Mouse (Mus musculus): ENCODE results near the gene Tfr2. TPM values are rescaled to one million over a fixed set of nuclear protein-coding genes. Genes with fewer than 3 reads are reported as not detected.

Gene Tfr2
- polyA plus RNA-seq, 2 experiments = 1.3 to 2.1 TPM

- ATAC-seq (ENCODE audit: low FRiP score, low read depth) = no peak
- Histone ChIP-seq H3K9ac (ENCODE audit: low read depth, low read length, severe bottlenecking) (no peak overlapping the region), H3K4me2 (replicated peaks; ENCODE audit: low read depth, low read length, severe bottlenecking) (no peak overlapping the region), H3K27me3 (ENCODE audit: control insufficient read depth, insufficient read depth, low read length) (peaks cover 3% of the 10 kb centered on the region; the same call in 1 of the 2 replicates), H3K9me3 (ENCODE audit: control insufficient read depth, low read length) (no peaks in the 10 kb centered on the region), H3K4me1 (ENCODE audit: control insufficient read depth, insufficient read depth, low read length) (no peaks in the 10 kb centered on the region), H3K4me3 (replicated peaks; ENCODE audit: low read length) (no peak overlapping the region), H3K36me3 (ENCODE audit: control insufficient read depth, insufficient read depth, low read length) (no peaks in the 10 kb centered on the region), H3K27ac (replicated peaks; ENCODE audit: low read depth, low read length) (no peak overlapping the region)
- no peak for TF ChIP-seq POLR2A (IDR thresholded peaks at IDR 0.05; ENCODE audit: borderline replicate concordance, extremely low read depth, insufficient read depth, insufficient read length)
- WGBS = 64% methylated on average over 12 of the region's 12 CpGs
- no peak for DNase-seq (ENCODE audit: low spot score)
Measured at GRCm38 (mm10) chr5:137569031-137569430, 609 bp upstream of the Tfr2 start.

- no peak for TF ChIP-seq POLR2A (IDR thresholded peaks at IDR 0.05; ENCODE audit: borderline replicate concordance, extremely low read depth, insufficient read depth, insufficient read length)
- no peak overlapping the region for H3K4me2 ChIP-seq (replicated peaks; ENCODE audit: low read depth, low read length, severe bottlenecking)
- DNase-seq (ENCODE audit: low spot score) (no peak), ATAC-seq (ENCODE audit: low FRiP score, low read depth) (no peak)
- peaks cover 12% of the 10 kb centered on the region; the same call in 1 of the 2 replicates for H3K27me3 ChIP-seq (ENCODE audit: control insufficient read depth, insufficient read depth, low read length)
- no peak overlapping the region for H3K4me3 ChIP-seq (replicated peaks; ENCODE audit: low read length)
- no peak overlapping the region for H3K27ac ChIP-seq (replicated peaks; ENCODE audit: low read depth, low read length)
- H3K9me3 ChIP-seq (ENCODE audit: control insufficient read depth, low read length) = peaks cover 3% of the 10 kb centered on the region; the same call in 1 of the 2 replicates
- H3K9ac ChIP-seq (ENCODE audit: low read depth, low read length, severe bottlenecking) = no peak overlapping the region
- WGBS = 50% methylated on average over 7 of the region's 7 CpGs
- H3K4me1 ChIP-seq (ENCODE audit: control insufficient read depth, insufficient read depth, low read length) = no peaks in the 10 kb centered on the region
- H3K36me3 ChIP-seq (ENCODE audit: control insufficient read depth, insufficient read depth, low read length) = no peaks in the 10 kb centered on the region
Measured at GRCm38 (mm10) chr5:137570181-137570580, 541 bp downstream of the Tfr2 start.

- H3K4me2 ChIP-seq (replicated peaks; ENCODE audit: low read depth, low read length, severe bottlenecking) = no peak overlapping the region
- DNase-seq (ENCODE audit: low spot score) (no peak), ATAC-seq (ENCODE audit: low FRiP score, low read depth) (no peak)
- H3K9me3 ChIP-seq (ENCODE audit: control insufficient read depth, low read length) = peaks cover 3% of the 10 kb centered on the region; the same call in 1 of the 2 replicates
- no peak overlapping the region for H3K27ac ChIP-seq (replicated peaks; ENCODE audit: low read depth, low read length)
- H3K4me3 ChIP-seq (replicated peaks; ENCODE audit: low read length) = no peak overlapping the region
- no peak for TF ChIP-seq POLR2A (IDR thresholded peaks at IDR 0.05; ENCODE audit: borderline replicate concordance, extremely low read depth, insufficient read depth, insufficient read length)
- peaks cover 12% of the 10 kb centered on the region; the same call in 1 of the 2 replicates for H3K27me3 ChIP-seq (ENCODE audit: control insufficient read depth, insufficient read depth, low read length)
- no peak overlapping the region for H3K9ac ChIP-seq (ENCODE audit: low read depth, low read length, severe bottlenecking)
- 77% methylated on average over 16 of the region's 17 CpGs for WGBS
- no peaks in the 10 kb centered on the region for H3K36me3 ChIP-seq (ENCODE audit: control insufficient read depth, insufficient read depth, low read length)
- no peaks in the 10 kb centered on the region for H3K4me1 ChIP-seq (ENCODE audit: control insufficient read depth, insufficient read depth, low read length)
Measured at GRCm38 (mm10) chr5:137570691-137571586, 1.3 kb downstream of the Tfr2 start.

GRCm38 (mm10) chr5:137574470-137574901 lies 4.8 kb downstream of the Tfr2 start:
- H3K9me3 ChIP-seq (ENCODE audit: control insufficient read depth, low read length) = peaks cover 3% of the 10 kb centered on the region; the same call in 1 of the 2 replicates
- no peaks in the 10 kb centered on the region for H3K36me3 ChIP-seq (ENCODE audit: control insufficient read depth, insufficient read depth, low read length)
- peak overlapping the region; percentile 10; the same call in 1 of the 2 replicates for H3K4me3 ChIP-seq (replicated peaks; ENCODE audit: low read length)
- no peak for ATAC-seq (ENCODE audit: low FRiP score, low read depth)
- peak overlapping the region; percentile 37 for H3K4me2 ChIP-seq (replicated peaks; ENCODE audit: low read depth, low read length, severe bottlenecking)
- peak overlapping the region; percentile 28; the same call in 1 of the 2 replicates for H3K9ac ChIP-seq (ENCODE audit: low read depth, low read length, severe bottlenecking)
- 7% methylated on average over 27 of the region's 27 CpGs for WGBS
- peaks cover 12% of the 10 kb centered on the region; the same call in 1 of the 2 replicates for H3K27me3 ChIP-seq (ENCODE audit: control insufficient read depth, insufficient read depth, low read length)
- no peak for DNase-seq (ENCODE audit: low spot score)
- H3K27ac ChIP-seq (replicated peaks; ENCODE audit: low read depth, low read length) = no peak overlapping the region
- no peak for TF ChIP-seq POLR2A (IDR thresholded peaks at IDR 0.05; ENCODE audit: borderline replicate concordance, extremely low read depth, insufficient read depth, insufficient read length)
- no peaks in the 10 kb centered on the region for H3K4me1 ChIP-seq (ENCODE audit: control insufficient read depth, insufficient read depth, low read length)

GRCm38 (mm10) chr5:137580246-137580645 lies 10.6 kb downstream of the Tfr2 start:
- Histone ChIP-seq H3K4me1 (ENCODE audit: control insufficient read depth, insufficient read depth, low read length) (no peaks in the 10 kb centered on the region), H3K9me3 (ENCODE audit: control insufficient read depth, low read length) (no peaks in the 10 kb centered on the region), H3K27ac (replicated peaks; ENCODE audit: low read depth, low read length) (no peak overlapping the region), H3K4me2 (replicated peaks; ENCODE audit: low read depth, low read length, severe bottlenecking) (no peak overlapping the region), H3K4me3 (replicated peaks; ENCODE audit: low read length) (no peak overlapping the region), H3K27me3 (ENCODE audit: control insufficient read depth, insufficient read depth, low read length) (peaks cover 19% of the 10 kb centered on the region), H3K36me3 (ENCODE audit: control insufficient read depth, insufficient read depth, low read length) (no peaks in the 10 kb centered on the region), H3K9ac (ENCODE audit: low read depth, low read length, severe bottlenecking) (no peak overlapping the region)
- no peak for ATAC-seq (ENCODE audit: low FRiP score, low read depth)
- 71% methylated on average over 6 of the region's 6 CpGs for WGBS
- TF ChIP-seq POLR2A (IDR thresholded peaks at IDR 0.05; ENCODE audit: borderline replicate concordance, extremely low read depth, insufficient read depth, insufficient read length) = no peak
- no peak for DNase-seq (ENCODE audit: low spot score)

All from limb, embryonic 14.5 days (tissue).